Mouse (Mus musculus): ENCODE measurements at regions not wholly inside any gene's neighbourhood (a gene's known extent, or its start where the extent isn't known, plus 50 kb on each side); places are given as distances from the start of the nearest gene placed in this dataset.

- TF ChIP-seq TCF3 (IDR thresholded peaks at IDR 0.05; ENCODE audit: insufficient read length, low read depth) (no peak), TCF12 (IDR thresholded peaks at IDR 0.05; ENCODE audit: insufficient read depth, poor library complexity, severe bottlenecking) (no peak), POLR2A (IDR thresholded peaks at IDR 0.05; ENCODE audit: insufficient read length, low read depth) (no peak)
- no peaks in the 10 kb centered on the region for H3K27me3 ChIP-seq (ENCODE audit: control insufficient read depth, insufficient read depth, insufficient read length)
These were observed 650.0 kb upstream of the Igfbp3 start for GRCm38 (mm10) chr11:7863711-7864110.

GRCm38 (mm10) chr11:7862547-7862946, 648.8 kb upstream of the Igfbp3 start:
- H3K36me3 ChIP-seq (ENCODE audit: control insufficient read depth, insufficient read depth) = no peaks in the 10 kb centered on the region
- no peaks in the 10 kb centered on the region for H3K79me2 ChIP-seq (ENCODE audit: control insufficient read depth, insufficient read depth)
- no peak overlapping the region for H3K4me2 ChIP-seq (ENCODE audit: low read depth)
- H3K4me3 ChIP-seq = no peak overlapping the region
- TF ChIP-seq E2F4 (IDR thresholded peaks at IDR 0.05; ENCODE audit: insufficient read depth) = no peak
- TF ChIP-seq TCF3 (IDR thresholded peaks at IDR 0.05; ENCODE audit: insufficient read length, low read depth) = no peak
- TF ChIP-seq REST (IDR thresholded peaks at IDR 0.05; ENCODE audit: insufficient read depth, insufficient read length) = no peak
- TF ChIP-seq POLR2A (IDR thresholded peaks at IDR 0.05; ENCODE audit: insufficient read length, low read depth) = no peak
- no peak for TF ChIP-seq MAX (IDR thresholded peaks at IDR 0.05; ENCODE audit: low read depth)
- no peak for TF ChIP-seq SRF (IDR thresholded peaks at IDR 0.05; ENCODE audit: control insufficient read depth, insufficient read length, low read depth)
- TF ChIP-seq USF1 (IDR thresholded peaks at IDR 0.05; ENCODE audit: low read depth) = no peak
- TF ChIP-seq CEBPB (IDR thresholded peaks at IDR 0.05; ENCODE audit: insufficient read depth, poor library complexity, severe bottlenecking) = no peak
- no peak for TF ChIP-seq MYOD1 (IDR thresholded peaks at IDR 0.05; ENCODE audit: control insufficient read depth in 1 of 3, insufficient read length in 2 of 3, low read depth in 2 of 3)
- no peak for TF ChIP-seq MYOG (IDR thresholded peaks at IDR 0.05; ENCODE audit: control insufficient read depth in 1 of 3, insufficient read depth in 1 of 3, insufficient read length in 2 of 3, low read depth in 2 of 3)
- no peak for TF ChIP-seq POLR2AphosphoS2 (IDR thresholded peaks at IDR 0.05; ENCODE audit: insufficient read length, low read depth)
- TF ChIP-seq TCF12 (IDR thresholded peaks at IDR 0.05; ENCODE audit: insufficient read depth, poor library complexity, severe bottlenecking) = no peak
- H3K27me3 ChIP-seq (ENCODE audit: control insufficient read depth, insufficient read depth, insufficient read length) = no peaks in the 10 kb centered on the region
- H3ac ChIP-seq (ENCODE audit: control insufficient read depth, insufficient read length) = no peak overlapping the region

More at GRCm38 (mm10) chr11:7863711-7864110, 650.0 kb upstream of the Igfbp3 start:
- Histone ChIP-seq H3K4me2 (ENCODE audit: low read depth) (no peak overlapping the region), H3ac (ENCODE audit: control insufficient read depth, insufficient read length) (no peak overlapping the region), H3K4me3 (no peak overlapping the region), H3K36me3 (ENCODE audit: control insufficient read depth, insufficient read depth) (no peaks in the 10 kb centered on the region), H3K79me2 (ENCODE audit: control insufficient read depth, insufficient read depth) (no peaks in the 10 kb centered on the region)

GRCm38 (mm10) chr11:7852612-7853011, 638.9 kb upstream of the Igfbp3 start:
- no peak overlapping the region for H3K4me3 ChIP-seq
- TF ChIP-seq MYOD1 (IDR thresholded peaks at IDR 0.05; ENCODE audit: control insufficient read depth in 1 of 3, insufficient read length in 2 of 3, low read depth in 2 of 3) (peak in 1 of 3 experiments; percentile 23), MAX (IDR thresholded peaks at IDR 0.05; ENCODE audit: low read depth) (no peak), POLR2A (IDR thresholded peaks at IDR 0.05; ENCODE audit: insufficient read length, low read depth) (no peak), SRF (IDR thresholded peaks at IDR 0.05; ENCODE audit: control insufficient read depth, insufficient read length, low read depth) (no peak), POLR2AphosphoS2 (IDR thresholded peaks at IDR 0.05; ENCODE audit: insufficient read length, low read depth) (no peak), CEBPB (IDR thresholded peaks at IDR 0.05; ENCODE audit: insufficient read depth, poor library complexity, severe bottlenecking) (no peak), TCF12 (IDR thresholded peaks at IDR 0.05; ENCODE audit: insufficient read depth, poor library complexity, severe bottlenecking) (no peak), REST (IDR thresholded peaks at IDR 0.05; ENCODE audit: insufficient read depth, insufficient read length) (no peak), MYOG (IDR thresholded peaks at IDR 0.05; ENCODE audit: control insufficient read depth in 1 of 3, insufficient read depth in 1 of 3, insufficient read length in 2 of 3, low read depth in 2 of 3) (peak in 2 of 3 experiments; percentile 10 to 16), TCF3 (IDR thresholded peaks at IDR 0.05; ENCODE audit: insufficient read length, low read depth) (no peak)

GRCm38 (mm10) chr11:7838311-7839237, 624.9 kb upstream of the Igfbp3 start:
- H3ac ChIP-seq (ENCODE audit: control insufficient read depth, insufficient read length) = no peak overlapping the region
- no peaks in the 10 kb centered on the region for H3K36me3 ChIP-seq (ENCODE audit: control insufficient read depth, insufficient read depth)
- H3K4me2 ChIP-seq (ENCODE audit: low read depth) = no peak overlapping the region
- H3K27me3 ChIP-seq (ENCODE audit: control insufficient read depth, insufficient read depth, insufficient read length) = no peaks in the 10 kb centered on the region
- H3K4me3 ChIP-seq = no peak overlapping the region
- no peaks in the 10 kb centered on the region for H3K79me2 ChIP-seq (ENCODE audit: control insufficient read depth, insufficient read depth)
- TF ChIP-seq E2F4 (IDR thresholded peaks at IDR 0.05; ENCODE audit: insufficient read depth) (no peak), SRF (IDR thresholded peaks at IDR 0.05; ENCODE audit: control insufficient read depth, insufficient read length, low read depth) (no peak), MYOD1 (IDR thresholded peaks at IDR 0.05; ENCODE audit: control insufficient read depth in 1 of 3, insufficient read length in 2 of 3, low read depth in 2 of 3) (no peak), POLR2A (IDR thresholded peaks at IDR 0.05; ENCODE audit: insufficient read length, low read depth) (no peak)

More at GRCm38 (mm10) chr11:7852612-7853011, 638.9 kb upstream of the Igfbp3 start:
- Histone ChIP-seq H3K4me2 (ENCODE audit: low read depth) (no peak overlapping the region), H3K36me3 (ENCODE audit: control insufficient read depth, insufficient read depth) (no peaks in the 10 kb centered on the region), H3ac (ENCODE audit: control insufficient read depth, insufficient read length) (no peak overlapping the region), H3K79me2 (ENCODE audit: control insufficient read depth, insufficient read depth) (no peaks in the 10 kb centered on the region), H3K27me3 (ENCODE audit: control insufficient read depth, insufficient read depth, insufficient read length) (no peaks in the 10 kb centered on the region)

- Histone ChIP-seq H3ac (ENCODE audit: control insufficient read depth, insufficient read length) (no peak overlapping the region), H3K4me3 (no peak overlapping the region), H3K36me3 (ENCODE audit: control insufficient read depth, insufficient read depth) (no peaks in the 10 kb centered on the region), H3K27me3 (ENCODE audit: control insufficient read depth, insufficient read depth, insufficient read length) (no peaks in the 10 kb centered on the region), H3K79me2 (ENCODE audit: control insufficient read depth, insufficient read depth) (no peaks in the 10 kb centered on the region), H3K4me2 (ENCODE audit: low read depth) (no peak overlapping the region)
- TF ChIP-seq POLR2A (IDR thresholded peaks at IDR 0.05; ENCODE audit: insufficient read length, low read depth) (no peak), CEBPB (IDR thresholded peaks at IDR 0.05; ENCODE audit: insufficient read depth, poor library complexity, severe bottlenecking) (peak; percentile 73)
These were observed 623.8 kb upstream of the Igfbp3 start for GRCm38 (mm10) chr11:7837486-7837885.

Measured in myocyte (in vitro differentiated cells).